Mouse (Mus musculus): Measurements from ENCODE around the gene Usp21.

DNA sequence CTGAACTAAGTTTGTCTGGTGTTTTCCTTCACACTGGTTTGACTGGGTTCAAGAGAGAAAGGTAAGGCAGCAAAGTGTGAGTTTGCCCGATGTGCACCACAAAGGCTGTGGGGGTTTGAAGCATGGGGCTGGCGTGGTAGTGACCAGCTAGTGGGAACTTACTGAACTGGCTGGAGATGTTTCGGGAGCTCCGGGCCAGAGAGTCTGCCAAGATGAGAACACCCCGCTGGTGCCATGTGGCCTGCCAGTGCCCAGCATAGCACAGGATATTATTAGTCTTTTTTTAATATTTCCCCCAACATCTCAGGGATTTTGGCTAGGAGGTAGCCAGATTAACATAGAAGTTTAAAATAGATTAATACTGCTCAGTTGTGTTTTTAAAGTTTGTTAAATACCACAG is 32.4 kb upstream of the Usp21 start:
- TF ChIP-seq POLR2A (IDR thresholded peaks at IDR 0.05; ENCODE audit: borderline replicate concordance, extremely low read depth, insufficient read depth, insufficient read length, poor library complexity, severe bottlenecking) (no peak), CTCF (IDR thresholded peaks at IDR 0.05; ENCODE audit: borderline replicate concordance, extremely low read depth, insufficient read depth, insufficient read length) (no peak)
